Mouse (Mus musculus) embryonic fibroblast, embryonic 13.5 days (primary cell): ENCODE results near the gene Gnl3.

Experiments used
- CTCF ChIP-seq: IDR thresholded peaks from 2 replicates; pipeline ENCODE4 v1.5.1; 2011; ENCODE audit warnings: mild to moderate bottlenecking, control low read depth, low read length, moderate library complexity, borderline replicate concordance; ENCODE audit not compliant: insufficient read depth
- POLR2A ChIP-seq: IDR thresholded peaks from 2 replicates; pipeline ENCODE4 v1.6.1; 2011; ENCODE audit warnings: low read depth, mild to moderate bottlenecking, control low read depth, low read length, moderate library complexity

DNA sequence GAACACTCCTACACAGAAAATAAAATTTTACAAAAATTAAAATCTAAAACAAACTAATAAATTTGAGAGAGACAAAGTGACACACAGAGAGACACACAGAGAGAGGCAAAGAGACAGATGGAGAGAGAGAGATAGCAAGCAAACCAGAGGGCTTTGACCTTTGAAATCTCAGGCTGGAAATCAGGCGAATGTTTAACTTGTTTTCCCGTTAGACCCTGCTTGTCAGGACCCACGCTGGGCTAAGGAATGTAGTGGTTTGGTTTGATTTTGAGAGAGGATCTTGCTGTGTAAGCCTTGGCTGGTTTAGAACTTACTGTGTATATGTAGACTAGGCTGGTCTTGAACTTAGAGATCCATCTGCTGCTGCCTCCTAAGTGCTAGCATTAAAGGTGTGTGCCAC lies 42.7 kb downstream of the Gnl3 start:
- TF ChIP-seq POLR2A = no peak
- TF ChIP-seq CTCF = no peak
